Mouse (Mus musculus): ENCODE measurements around the gene Acaa1b.

DNA sequence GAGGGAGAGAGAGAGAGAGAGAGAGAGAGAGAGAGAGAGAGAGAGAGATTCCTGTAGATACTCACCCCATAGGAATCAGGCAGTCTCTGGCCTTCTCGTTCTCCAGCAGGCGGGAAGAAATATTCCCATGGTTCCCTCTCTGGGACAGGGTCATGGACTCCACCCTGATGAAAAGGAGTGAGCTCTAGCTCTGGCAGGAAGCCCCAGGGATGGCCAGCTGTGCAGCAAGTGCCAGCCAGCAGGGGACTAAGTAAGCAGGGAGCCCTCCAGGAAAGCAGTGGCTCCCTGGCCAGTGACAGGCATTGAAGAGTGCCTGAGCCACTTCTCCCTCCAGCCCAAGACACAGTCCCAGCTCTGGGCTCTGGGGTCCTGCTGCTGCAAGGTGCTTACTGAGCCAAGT lies 5.1 kb downstream of the Acaa1b start:
- TF ChIP-seq POLR2A (IDR thresholded peaks at IDR 0.05; ENCODE audit: extremely low read depth, insufficient read depth, low read length) (no peak), CTCF (IDR thresholded peaks at IDR 0.05; ENCODE audit: extremely low read depth, insufficient read depth, low read length) (no peak)
